In genomic region chr6:137647646-137648045, GRCm38 (mm10) we compare ENCODE assay signal across 8 mouse cellular contexts. TPM values are rescaled to one million over a fixed set of nuclear protein-coding genes. Genes with fewer than 3 reads are reported as not detected.
DNase-seq lines count a peak whose midpoint lies in the region; ATAC-seq and TF ChIP-seq lines count a peak whose summit lies in the region.

No protein-coding gene starts in this region.

- TF ChIP-seq POLR2A in embryonic fibroblast, embryonic 13.5 days (IDR thresholded peaks at IDR 0.05; ENCODE audit: low read depth, low read length) = no peak

- peak overlapping the region; percentile 89 for H3K9ac ChIP-seq in lung, embryonic 16.5 days (ENCODE audit: low read length)
- H3K9ac ChIP-seq in intestine, embryonic 15.5 days = no peak overlapping the region
- H3K9ac ChIP-seq in neural tube, embryonic 14.5 days (replicated peaks; ENCODE audit: low read depth, low read length) = no peak overlapping the region

- DNase-seq in lung, postnatal 14 days = no peak
- DNase-seq in thymus, postnatal 4 days = no peak
- DNase-seq in left cerebral cortex, adult 11 months (ENCODE audit: low spot score) = no peak
- DNase-seq in ovary, postnatal 14 days (ENCODE audit: low spot score) = no peak

- peaks cover 10% of the 10 kb centered on the region; the same call in 1 of the 2 replicates for H3K4me1 ChIP-seq in lung, embryonic 16.5 days (replicated peaks; ENCODE audit: control insufficient read depth, insufficient read depth, low read length)
- no peaks in the 10 kb centered on the region for H3K4me1 ChIP-seq in embryonic fibroblast, embryonic 13.5 days (ENCODE audit: control insufficient read depth, insufficient read depth, low read length)
- H3K4me1 ChIP-seq in intestine, embryonic 15.5 days (replicated peaks) = no peaks in the 10 kb centered on the region
- peaks cover 3% of the 10 kb centered on the region; the same call in 1 of the 2 replicates for H3K4me1 ChIP-seq in neural tube, embryonic 14.5 days (ENCODE audit: control insufficient read depth, insufficient read depth, low read length)

- ATAC-seq in lung, embryonic 16.5 days (ENCODE audit: low read depth) = no peak
- ATAC-seq in intestine, embryonic 15.5 days = no peak
- ATAC-seq in neural tube, embryonic 14.5 days (ENCODE audit: low read depth) = no peak

- no peak for TF ChIP-seq CTCF in embryonic fibroblast, embryonic 13.5 days (IDR thresholded peaks at IDR 0.05; ENCODE audit: borderline replicate concordance, insufficient read depth, low read length)

- H3K4me2 ChIP-seq in lung, embryonic 16.5 days (ENCODE audit: low read depth, low read length) = peak overlapping the region; percentile 98
- peak overlapping the region; percentile 77 for H3K4me2 ChIP-seq in intestine, embryonic 15.5 days (replicated peaks)
- H3K4me2 ChIP-seq in neural tube, embryonic 14.5 days (ENCODE audit: low read depth, low read length) = peak overlapping the region; percentile 96

- no peaks in the 10 kb centered on the region for H3K9me3 ChIP-seq in lung, embryonic 16.5 days (ENCODE audit: control insufficient read depth, low read length)
- H3K9me3 ChIP-seq in intestine, embryonic 15.5 days = no peaks in the 10 kb centered on the region
- no peaks in the 10 kb centered on the region for H3K9me3 ChIP-seq in neural tube, embryonic 14.5 days (ENCODE audit: control insufficient read depth, low read length)

- no peaks in the 10 kb centered on the region for H3K27me3 ChIP-seq in lung, embryonic 16.5 days (ENCODE audit: control insufficient read depth, insufficient read depth, low read depth, low read length)
- H3K27me3 ChIP-seq in intestine, embryonic 15.5 days (replicated peaks) = no peaks in the 10 kb centered on the region
- H3K27me3 ChIP-seq in neural tube, embryonic 14.5 days (ENCODE audit: control insufficient read depth, insufficient read depth, low read length) = no peaks in the 10 kb centered on the region

- peak overlapping the region; percentile 85 for H3K4me3 ChIP-seq in lung, embryonic 16.5 days (ENCODE audit: low read length)
- H3K4me3 ChIP-seq in embryonic fibroblast, embryonic 13.5 days (ENCODE audit: insufficient read depth, low read length) = peak overlapping the region; percentile 92
- peak overlapping the region; percentile 60 for H3K4me3 ChIP-seq in intestine, embryonic 15.5 days (replicated peaks)
- peak overlapping the region; percentile 84 for H3K4me3 ChIP-seq in neural tube, embryonic 14.5 days (ENCODE audit: low read depth, low read length)

- H3K36me3 ChIP-seq in lung, embryonic 16.5 days (ENCODE audit: control insufficient read depth, insufficient read depth, low read length) = no peaks in the 10 kb centered on the region
- no peaks in the 10 kb centered on the region for H3K36me3 ChIP-seq in intestine, embryonic 15.5 days
- no peaks in the 10 kb centered on the region for H3K36me3 ChIP-seq in neural tube, embryonic 14.5 days (ENCODE audit: control insufficient read depth, insufficient read depth, low read length)

- WGBS in lung, embryonic 16.5 days = 19% methylated on average over 10 of the region's 10 CpGs
- WGBS in intestine, embryonic 15.5 days = 35% methylated on average over 10 of the region's 10 CpGs
- WGBS in neural tube, embryonic 14.5 days = 20% methylated on average over 10 of the region's 10 CpGs

- H3K27ac ChIP-seq in lung, embryonic 16.5 days (ENCODE audit: low read length) = no peak overlapping the region
- peak overlapping the region; percentile 70 for H3K27ac ChIP-seq in embryonic fibroblast, embryonic 13.5 days (ENCODE audit: insufficient read depth, low read length)
- H3K27ac ChIP-seq in intestine, embryonic 15.5 days = no peak overlapping the region
- H3K27ac ChIP-seq in neural tube, embryonic 14.5 days (ENCODE audit: low read depth, low read length) = no peak overlapping the region

RNA-seq across cellular contexts. Expression of gene Eps8, which starts 7.0 kb away (rescaled TPM):
- polyA plus RNA-seq in lung, embryonic 16.5 days (2015; fragmentation: Nextera tagmentation; extraction: Ambion mirVana) = 31.7 and 33.4 TPM in 2 replicates
- polyA plus RNA-seq in embryonic fibroblast, embryonic 13.5 days (2011; ENCODE audit: insufficient read length, low read depth, missing spikeins) = 48.4 and 53.6 TPM in 2 replicates
- 85.2 and 93.9 TPM in 2 replicates for polyA plus RNA-seq in intestine, embryonic 15.5 days (2015; fragmentation: Nextera tagmentation; extraction: Ambion mirVana)
- 16.1 and 24.9 TPM in 2 replicates for polyA plus RNA-seq in neural tube, embryonic 14.5 days (2014; fragmentation: Nextera tagmentation; extraction: Ambion mirVana)
